19 mouse cellular contexts compared by ENCODE assay signal in genomic region chr2:31814699-31815098, GRCm38 (mm10). TPM values are rescaled to one million over a fixed set of nuclear protein-coding genes. Genes with fewer than 3 reads are reported as not detected.
A peak's percentile ranks its signal among the peaks of the same experiment; 100 is the strongest.
DNase-seq lines count a peak whose midpoint lies in the region; ATAC-seq lines count a peak whose summit lies in the region.
"Had no signal": no experiment of that assay in that cellular context is flagged by ENCODE, and none has a peak within 500 bp of the region (broad histone marks: within the 10 kb centered on the region; RNA-seq: fewer than 3 reads in every experiment).

No protein-coding gene starts in this region.

- intact Hi-C loops in left cerebral cortex, postnatal 25 days (cut with DNase I): loop anchor here (1.0 to 2.0 kb wide), 2 partner anchors 70 to 99 kb away; no protein-coding TSS in a partner anchor

- H3K27ac ChIP-seq in heart, embryonic 10.5 days: no peak overlapping the region
- H3K27ac ChIP-seq: gastrocnemius, adult 2 months; heart, adult 2 months; hindbrain, embryonic 14.5 days; neural tube, embryonic 15.5 days had no signal

- no peaks in the 10 kb centered on the region for H3K9me3 ChIP-seq in heart, embryonic 10.5 days
- H3K9me3 ChIP-seq: neural tube, embryonic 15.5 days had no signal

- H3K4me3 ChIP-seq in heart, embryonic 10.5 days: no peak overlapping the region
- H3K4me3 ChIP-seq: gastrocnemius, adult 2 months; heart, adult 2 months; neural tube, embryonic 15.5 days had no signal

- H3K27me3 ChIP-seq in heart, embryonic 10.5 days (ENCODE audit: insufficient read depth, poor library complexity, severe bottlenecking): peaks cover 87% of the 10 kb centered on the region; the same call in 1 of the 2 replicates
- H3K27me3 ChIP-seq: neural tube, embryonic 15.5 days had no signal

- DNase-seq in CD4-positive, CD25-positive, alpha-beta regulatory T cell, adult 2 months (ENCODE audit: low read depth, low spot score): peak; percentile 27
- peak; percentile 69 for DNase-seq in CD4-positive helper T cell, adult 2 months (ENCODE audit: low read depth, low spot score)
- peak; percentile 50 to 83 for DNase-seq in left cerebral cortex, postnatal 25 days (ENCODE audit: low spot score in 2 of 2)
- peak; percentile 57 to 58 for DNase-seq in right cerebral cortex, postnatal 36 days (ENCODE audit: low spot score in 2 of 2)
- DNase-seq in kidney, postnatal 25 days: no peak
- no peak for DNase-seq in heart, embryonic 10.5 days (ENCODE audit: low spot score)
- DNase-seq in lung, postnatal 36 days: no peak

- WGBS in heart, embryonic 10.5 days: 62% methylated on average over 7 of the region's 7 CpGs

- no peaks in the 10 kb centered on the region for H3K36me3 ChIP-seq in heart, embryonic 10.5 days
- H3K36me3 ChIP-seq: neural tube, embryonic 15.5 days had no signal

- ATAC-seq in CD4-positive, CD25-positive, alpha-beta regulatory T cell, adult 4 months: no peak
- ATAC-seq: Patski had no signal

- peaks cover 16% of the 10 kb centered on the region for H3K4me1 ChIP-seq in heart, embryonic 10.5 days

RNA-seq across cellular contexts. Expression of gene Qrfp, which starts 4.3 kb away (rescaled TPM):
- under 1 TPM; 0.11 to 0.20 TPM for polyA plus RNA-seq in CD4-positive, CD25-positive, alpha-beta regulatory T cell, adult 4 months (2017; shearing (Covaris generic))
- not detected for total RNA-seq in left cerebral cortex, postnatal 25 days (2021)
- 0.06 TPM in 1 of 2 replicates, not detected in the other for polyA plus RNA-seq in heart, embryonic 10.5 days (2016; fragmentation: Nextera tagmentation; extraction: Ambion mirVana)
- total RNA-seq: adrenal gland, adult 18-20 months; gastrocnemius, adult 2 months; heart, adult 2 months; heart, postnatal 10 days; layer of hippocampus, postnatal 25 days; liver, adult 2 months; megakaryocyte progenitor cell, adult 5-6 weeks had no signal
- polyA plus RNA-seq: hindbrain, embryonic 14.5 days; liver, adult 2 months; neural tube, embryonic 15.5 days; Patski had no signal

RNA-seq across cellular contexts. Expression of gene Fibcd1, which starts 31.1 kb away (rescaled TPM):
- under 1 TPM; 0.24 to 0.44 TPM for polyA plus RNA-seq in CD4-positive, CD25-positive, alpha-beta regulatory T cell, adult 4 months (2017; shearing (Covaris generic))
- total RNA-seq in left cerebral cortex, postnatal 25 days (2021): 10 to 100 TPM in 1 of 2 experiments, 1 to 10 TPM in 1; 9.1 to 10.4 TPM
- 0.12 and 0.36 TPM in 2 replicates for polyA plus RNA-seq in heart, embryonic 10.5 days (2016; fragmentation: Nextera tagmentation; extraction: Ambion mirVana)
- total RNA-seq: gastrocnemius, adult 2 months; heart, adult 2 months; heart, postnatal 10 days; liver, adult 2 months; megakaryocyte progenitor cell, adult 5-6 weeks; monocyte, adult 5-6 weeks had no signal
- polyA plus RNA-seq: heart, adult 2 months; liver, adult 2 months had no signal

Comparison
In these comparisons a context has a peak if more than half of its experiments do, and no peak if none do; other contexts are left out.
1. DNase-seq: peak in CD4-positive, CD25-positive, alpha-beta regulatory T cell, adult 2 months (single experiment), CD4-positive helper T cell, adult 2 months (single experiment), left cerebral cortex, postnatal 25 days (2 of 2) and right cerebral cortex, postnatal 36 days (2 of 2); none in kidney, postnatal 25 days (0 of 2), heart, embryonic 10.5 days (single experiment) and lung, postnatal 36 days (single experiment).